Mouse (Mus musculus): ENCODE data around the gene Cpd.
A peak's percentile ranks its signal among the peaks of the same experiment; 100 is the strongest.

Cpd gene

DNA sequence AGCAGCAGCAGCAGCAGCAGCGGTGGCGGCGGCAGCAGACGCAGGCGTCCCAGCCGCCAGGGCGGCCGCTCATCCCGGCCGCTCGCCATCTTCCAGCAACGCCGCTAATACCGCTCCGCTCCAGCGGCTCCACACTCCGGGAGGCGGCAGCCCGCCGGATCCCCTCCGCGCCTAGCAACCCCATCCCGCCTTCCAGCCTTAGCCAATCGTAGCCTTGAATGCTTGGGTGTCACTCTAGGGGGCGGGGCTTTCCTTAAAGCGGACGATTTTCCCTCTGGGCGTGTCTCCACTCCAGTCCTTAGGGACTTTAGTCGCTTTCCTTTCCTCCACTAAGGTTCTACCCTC lies at the start of gene Cpd:
Gene Cpd, minus strand, starts transcription at position 141 of the 345 bp plus-strand sequence.
- peak; percentile 95 for DNase-seq (ENCODE audit: low read depth, low spot score)

DNA sequence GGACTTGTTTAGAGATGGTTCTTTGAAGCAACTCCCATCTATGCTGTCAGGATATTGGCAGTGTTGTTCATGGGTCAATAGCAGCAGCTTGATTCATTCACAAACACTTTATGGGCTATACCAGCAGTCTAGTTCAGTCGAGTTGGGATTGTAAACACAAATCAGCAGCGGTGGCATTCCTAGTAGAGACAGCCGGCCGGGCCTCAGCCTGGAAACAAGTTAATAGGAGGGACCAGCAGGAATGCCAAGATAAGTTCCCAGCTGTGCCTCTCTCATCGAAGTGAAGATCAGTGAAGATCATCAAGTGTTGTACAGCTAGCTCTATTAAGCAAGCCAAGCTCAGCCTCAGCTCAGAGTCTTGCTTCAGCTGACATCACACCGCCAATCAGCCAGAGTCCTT lies 49.5 kb upstream of the Cpd start:
- no peak for DNase-seq (ENCODE audit: low read depth, low spot score)

DNA sequence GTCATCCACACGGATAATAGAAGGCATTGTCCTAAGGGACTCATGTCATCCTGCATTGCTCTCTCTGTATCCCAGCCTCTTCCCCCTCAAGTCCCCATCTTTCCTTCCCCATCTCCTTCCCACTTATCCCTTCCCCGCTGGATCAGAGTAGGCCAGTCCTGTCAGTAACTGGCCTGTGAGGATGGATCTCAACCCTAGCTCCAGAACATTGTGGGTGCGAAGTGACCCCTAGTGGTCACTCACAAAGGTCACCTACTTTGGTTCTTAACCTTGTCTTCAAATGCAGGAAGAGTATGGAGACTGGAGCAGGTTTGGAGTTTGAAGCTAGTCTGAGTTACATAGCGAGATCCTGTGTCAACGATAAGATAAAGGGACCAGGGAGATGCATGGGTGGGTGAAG lies 47.4 kb upstream of the Cpd start:
- peak; percentile 27 for DNase-seq (ENCODE audit: low read depth, low spot score)

DNA sequence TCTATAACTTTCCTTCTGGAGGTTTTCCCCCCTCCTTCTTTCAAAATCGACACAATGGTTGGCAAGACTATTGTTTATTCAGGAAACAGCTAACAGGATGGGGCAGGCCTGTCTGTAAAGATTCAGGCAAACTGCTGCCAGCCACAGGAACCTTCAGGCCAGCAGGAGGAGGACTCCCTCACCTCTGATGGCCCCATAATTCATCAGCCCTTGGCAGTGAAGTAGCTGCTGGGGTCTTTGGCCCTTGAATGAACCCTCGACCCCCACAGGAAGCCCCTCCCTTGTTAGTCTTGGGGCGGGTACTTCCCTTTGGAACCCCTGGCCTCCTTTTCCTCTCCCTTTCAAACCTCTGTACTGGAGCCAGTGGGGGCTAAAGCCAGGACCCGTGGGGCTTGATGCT lies 46.8 kb upstream of the Cpd start:
- no peak for DNase-seq (ENCODE audit: low read depth, low spot score)

- DNase-seq (ENCODE audit: low read depth, low spot score), result no peak
These were observed 46.2 kb upstream of the Cpd start for GRCm38 (mm10) chr11:76892972-76893371.

DNA sequence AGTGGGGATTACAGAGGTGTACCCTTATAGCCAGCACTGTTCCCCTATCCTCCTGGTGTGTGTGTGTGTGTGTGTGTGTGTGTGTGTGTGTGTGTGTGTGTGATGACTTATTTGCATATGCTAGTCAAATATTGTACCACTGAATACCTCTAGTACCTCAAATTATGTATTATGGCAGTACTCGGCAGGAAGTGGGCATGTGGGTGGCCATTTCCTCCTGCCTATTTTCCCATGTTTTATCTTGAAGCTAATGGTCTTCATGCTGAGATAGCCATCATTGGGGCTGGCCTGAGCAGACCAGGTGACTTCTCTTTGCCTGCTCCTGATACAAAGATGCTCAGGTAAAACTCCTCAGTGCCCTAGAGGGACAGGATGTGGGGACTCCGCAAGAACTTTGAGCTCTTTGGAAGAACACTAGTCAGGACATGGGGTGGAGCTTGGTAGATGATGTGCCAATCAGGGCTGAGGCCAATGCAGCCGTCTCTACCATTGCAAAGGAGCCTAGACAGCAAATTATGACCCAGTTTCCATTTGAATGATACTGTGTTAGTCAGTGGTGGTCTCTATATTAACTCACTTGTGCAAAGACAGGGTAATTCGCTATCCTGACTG lies 45.0 kb upstream of the Cpd start:
- DNase-seq (ENCODE audit: low read depth, low spot score), result no peak

DNA sequence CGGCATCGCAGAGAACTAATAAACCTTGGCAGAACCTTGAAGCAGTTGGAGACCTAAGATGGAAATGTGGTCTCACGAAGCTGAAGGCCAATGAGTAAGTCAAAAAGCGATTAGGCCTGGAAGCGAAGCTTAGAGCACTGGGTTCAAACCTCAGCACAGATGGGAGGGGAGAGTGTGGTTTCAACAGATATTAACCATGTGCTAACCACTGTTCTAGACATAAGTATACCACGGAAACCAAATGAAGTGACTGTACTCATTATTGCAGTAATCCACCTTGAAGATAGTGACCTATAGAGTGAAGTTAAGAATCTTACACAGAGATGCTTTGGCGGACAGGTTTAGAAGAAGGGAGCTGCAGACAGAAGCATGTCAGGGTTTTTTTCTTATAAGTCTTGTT lies 44.4 kb upstream of the Cpd start:
- DNase-seq (ENCODE audit: low read depth, low spot score), result no peak

DNA sequence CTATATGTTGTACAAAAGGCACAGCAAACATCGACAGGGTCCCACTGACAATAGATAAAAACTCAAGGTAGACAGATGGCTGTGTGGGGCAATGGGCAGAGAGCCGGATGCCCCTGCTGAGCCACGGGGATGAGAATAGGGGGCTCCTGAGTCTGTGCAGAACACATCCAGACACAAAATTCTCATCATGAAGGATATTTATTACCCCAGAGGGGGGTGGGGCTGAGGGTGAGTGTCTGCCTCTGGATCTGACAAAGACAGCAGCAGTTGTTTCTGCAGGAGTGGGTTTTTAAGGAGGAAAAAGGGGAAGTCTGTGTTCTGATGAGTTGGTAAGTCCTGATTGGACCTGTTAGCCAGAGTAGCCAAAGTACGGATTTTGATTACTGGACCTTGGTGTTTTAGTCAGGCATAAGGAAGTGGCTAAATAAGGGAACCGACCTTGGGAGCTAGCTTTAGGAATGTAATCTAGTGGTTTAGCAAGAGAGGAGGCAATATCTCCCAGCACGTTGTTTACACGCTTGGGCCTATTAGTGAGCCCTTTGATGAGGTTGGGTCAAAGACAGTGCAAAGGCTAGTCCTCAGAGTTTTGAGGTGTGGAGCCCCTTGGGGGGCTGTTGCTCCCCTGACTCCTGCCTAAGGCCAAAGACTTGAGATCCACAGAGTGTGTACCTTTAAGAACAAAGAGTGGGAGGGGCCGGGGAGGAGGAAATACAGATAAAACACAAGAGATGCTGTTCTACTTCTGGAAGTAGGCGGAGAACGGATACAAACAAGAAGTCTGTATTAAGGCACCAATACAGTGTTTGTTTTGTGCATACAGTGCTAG lies 42.7 kb upstream of the Cpd start:
- DNase-seq (ENCODE audit: low read depth, low spot score), result peak; percentile 15

DNA sequence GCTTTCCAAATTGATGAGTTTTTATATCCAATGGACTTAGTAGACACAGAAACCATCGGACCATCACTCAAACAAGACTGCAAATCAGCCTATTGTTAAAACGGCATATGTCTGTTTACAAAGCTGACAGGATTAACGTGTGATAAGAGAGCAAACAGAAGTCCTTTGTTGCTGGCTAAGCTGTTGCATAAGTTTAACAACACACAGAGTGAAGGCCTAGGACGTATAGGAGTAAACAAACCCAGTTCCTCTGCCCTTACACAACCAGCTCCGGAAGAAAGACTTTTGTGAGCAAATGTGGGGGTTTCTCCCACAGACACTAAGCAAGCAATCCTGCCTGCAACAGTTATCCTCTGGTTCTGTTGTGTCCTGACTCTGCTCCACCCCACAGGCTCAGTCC lies 37.6 kb upstream of the Cpd start:
- no peak for DNase-seq (ENCODE audit: low read depth, low spot score)

DNA sequence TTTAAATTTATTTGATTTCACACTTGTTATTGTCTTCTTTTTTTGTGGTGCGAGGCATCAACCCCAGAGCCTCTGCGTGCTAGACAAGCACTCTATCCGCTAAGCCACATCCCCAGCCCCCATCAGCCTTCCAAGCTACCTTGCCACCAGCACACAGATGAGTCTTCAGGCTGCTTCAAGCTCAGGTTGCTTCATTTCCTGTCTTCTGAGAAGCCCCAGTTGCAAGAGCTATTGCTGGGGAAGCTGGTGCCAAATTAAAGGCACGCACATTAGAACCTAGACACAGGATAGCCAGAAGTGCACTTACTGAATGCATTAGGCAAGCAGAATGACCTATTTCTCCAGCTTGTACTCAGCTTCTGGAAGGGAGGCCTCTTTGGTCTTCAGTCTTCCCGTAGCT lies 33.0 kb upstream of the Cpd start:
- no peak for DNase-seq (ENCODE audit: low read depth, low spot score)

DNA sequence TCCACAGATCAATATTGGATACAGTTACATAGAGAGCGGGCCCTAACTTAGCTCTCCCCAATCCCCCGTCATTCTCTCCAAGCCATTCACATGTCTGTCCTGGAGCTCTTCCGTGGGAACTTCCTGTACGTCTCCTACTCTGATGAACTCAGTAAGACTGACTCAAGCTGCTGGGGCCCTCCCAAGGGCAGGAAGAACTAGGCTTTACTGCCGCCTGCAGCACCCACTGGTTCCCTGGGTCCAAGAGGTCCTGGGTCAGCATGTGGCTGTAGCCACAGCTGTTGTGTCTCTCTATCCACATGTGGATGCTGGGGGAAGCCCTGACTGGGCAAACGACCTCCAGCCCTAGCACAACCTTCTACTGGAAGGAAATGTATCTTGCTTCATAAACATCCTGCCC lies 27.9 kb upstream of the Cpd start:
- no peak for DNase-seq (ENCODE audit: low read depth, low spot score)

- DNase-seq (ENCODE audit: low read depth, low spot score), result no peak
These were observed 27.0 kb upstream of the Cpd start for GRCm38 (mm10) chr11:76873865-76874264.

DNA sequence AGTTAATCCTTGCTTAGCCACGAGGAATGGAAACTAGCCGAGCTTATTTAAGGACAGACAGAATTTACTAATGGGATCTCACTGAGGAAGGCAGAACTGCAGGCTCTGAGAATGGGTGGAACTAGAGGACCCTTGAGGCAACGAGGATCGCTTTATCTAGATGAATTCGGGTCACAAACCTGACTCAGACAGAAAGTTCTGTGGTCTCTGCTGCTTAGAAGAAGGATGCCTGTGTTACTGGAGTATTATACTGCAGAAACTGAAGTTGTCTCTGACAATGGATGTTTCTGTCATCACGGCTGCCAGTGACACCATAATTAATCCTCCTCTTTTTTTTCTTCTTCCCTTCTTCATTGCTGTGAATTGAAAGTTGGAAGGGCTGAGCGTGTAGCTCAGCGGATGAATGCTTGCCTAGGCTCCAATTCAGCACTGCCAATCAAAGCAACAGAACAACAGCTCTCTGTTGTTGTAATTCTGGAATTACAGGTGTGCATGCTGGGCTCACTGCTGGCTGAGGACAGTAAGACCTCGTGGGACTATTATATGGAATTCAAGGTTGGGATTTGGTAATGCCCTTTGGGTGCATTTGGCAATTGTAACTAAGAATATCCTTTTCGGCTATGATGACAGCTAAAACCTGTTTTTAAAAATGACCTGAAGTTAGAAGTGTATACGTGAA lies 25.9 kb upstream of the Cpd start:
- no peak for DNase-seq (ENCODE audit: low read depth, low spot score)

- DNase-seq (ENCODE audit: low read depth, low spot score), result no peak
These were observed 14.4 kb upstream of the Cpd start for GRCm38 (mm10) chr11:76861185-76861584.

DNA sequence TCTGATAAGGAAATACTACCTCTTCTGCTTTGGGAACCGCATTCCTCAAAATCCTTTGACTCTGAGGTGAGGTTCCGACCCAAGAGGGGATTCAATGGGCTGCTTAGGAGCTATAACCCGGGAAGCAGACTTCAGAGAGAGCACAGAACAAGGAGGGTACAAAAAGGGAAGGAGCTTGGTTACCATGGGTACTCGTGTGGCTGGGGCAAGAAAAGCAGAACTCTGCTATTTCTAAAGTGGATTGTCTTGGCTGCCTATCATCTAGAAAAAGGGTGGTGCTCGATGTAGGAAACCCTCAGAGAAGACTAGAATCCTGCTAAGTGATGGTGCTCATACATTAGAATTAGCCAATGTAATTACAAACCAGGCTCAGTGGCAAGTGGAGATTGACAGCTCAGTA lies 12.4 kb upstream of the Cpd start:
- DNase-seq (ENCODE audit: low read depth, low spot score), result no peak

DNA sequence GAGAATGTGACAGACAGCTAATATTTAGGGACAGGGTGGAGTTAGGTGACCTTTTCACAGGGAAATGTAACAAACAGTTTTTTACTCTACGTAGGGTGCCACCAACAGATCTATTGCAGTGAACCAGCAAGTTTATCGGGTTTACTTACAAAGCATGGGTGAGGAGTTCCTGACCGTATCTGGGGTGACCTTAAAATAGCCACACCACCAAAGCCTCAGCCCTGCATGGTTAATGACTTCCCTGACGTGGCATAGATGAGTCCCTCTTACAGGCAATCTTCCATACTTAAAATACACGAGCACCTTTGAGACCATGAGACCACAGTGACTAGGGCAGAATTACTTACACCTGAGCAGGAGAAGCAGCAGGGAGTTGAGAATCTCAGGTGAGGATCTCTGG lies 12.0 kb upstream of the Cpd start:
- DNase-seq (ENCODE audit: low read depth, low spot score), result no peak

DNA sequence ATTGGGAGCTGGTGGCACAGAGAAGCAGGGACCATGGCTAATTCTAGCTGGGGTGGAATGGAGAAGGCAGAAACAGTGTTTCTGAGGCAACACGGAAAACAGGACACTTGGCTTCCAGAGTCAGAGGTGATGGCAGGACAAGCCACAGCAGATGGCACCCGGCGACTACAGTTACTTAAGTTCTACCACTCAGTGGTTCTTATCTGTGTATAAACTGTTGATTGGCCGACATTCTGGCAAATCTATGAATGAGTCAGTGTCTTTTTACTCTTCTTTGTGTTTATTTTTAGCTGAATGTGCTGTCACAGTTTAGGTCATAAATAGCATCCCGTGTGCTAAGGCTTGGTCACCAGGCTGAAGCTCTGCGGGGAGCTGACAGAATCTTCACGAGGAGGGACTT lies 10.3 kb upstream of the Cpd start:
- no peak for DNase-seq (ENCODE audit: low read depth, low spot score)

GRCm38 (mm10) chr11:76856601-76857000 lies 9.8 kb upstream of the Cpd start:
- no peak for DNase-seq (ENCODE audit: low read depth, low spot score)

DNA sequence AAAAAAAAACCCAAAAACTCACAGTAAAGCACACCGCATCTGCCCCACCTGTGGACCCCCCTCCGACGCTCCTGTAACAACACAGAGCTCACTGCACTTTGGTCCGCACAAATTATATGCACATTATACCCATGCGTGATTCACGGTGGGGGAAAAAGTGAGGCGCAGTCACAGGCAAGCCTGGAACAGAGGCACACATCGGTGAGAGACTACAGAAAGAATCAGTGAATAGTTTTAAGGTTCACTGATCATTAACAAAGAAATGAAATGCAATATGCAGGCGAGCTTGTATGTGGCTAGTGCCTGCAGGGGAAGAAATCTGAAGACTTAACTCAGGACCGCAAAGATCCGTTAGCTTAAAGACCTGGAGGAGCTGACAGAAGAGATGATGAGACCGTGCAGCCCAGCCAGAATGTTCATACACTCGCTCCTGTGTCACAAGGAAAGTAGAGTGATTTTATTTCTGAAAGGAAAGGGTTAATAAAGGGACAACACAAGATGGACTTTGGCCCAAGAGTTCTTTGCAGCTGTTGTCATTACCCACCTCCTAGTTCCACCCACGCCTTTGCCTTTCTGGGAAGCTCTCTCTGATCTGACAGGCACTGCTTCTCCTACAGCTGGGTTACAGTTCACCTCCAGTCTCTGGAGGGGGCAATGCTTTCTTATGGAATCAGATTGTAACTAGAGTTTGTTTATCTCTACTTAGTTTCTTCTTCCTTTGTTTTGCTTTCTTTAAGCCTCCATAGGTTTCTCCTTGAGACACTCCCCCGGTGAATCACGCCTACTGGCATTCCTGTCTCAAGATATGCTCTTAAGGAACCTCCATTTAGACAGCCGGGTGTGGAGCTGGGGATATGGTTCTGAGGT lies 7.9 kb upstream of the Cpd start:
- DNase-seq (ENCODE audit: low read depth, low spot score), result no peak

DNA sequence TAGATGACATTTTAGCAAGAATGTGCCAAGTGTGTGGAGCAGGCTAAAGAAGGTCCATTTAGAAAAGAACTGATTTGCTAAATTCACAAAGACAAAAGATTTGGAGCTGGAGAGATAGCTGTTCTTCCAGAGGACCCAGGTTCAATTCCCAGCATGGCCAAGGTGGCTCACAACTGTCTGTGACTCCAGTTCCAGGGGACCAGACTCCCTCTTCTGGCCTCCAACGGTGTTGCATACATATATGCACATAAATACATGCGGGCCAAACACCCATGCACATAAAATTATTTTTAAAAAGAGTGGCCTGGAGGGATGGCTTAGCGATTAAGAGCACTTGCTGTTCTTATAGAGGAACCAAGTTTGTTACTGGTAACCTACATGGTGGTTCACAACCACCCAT lies 4.7 kb upstream of the Cpd start:
- DNase-seq (ENCODE audit: low read depth, low spot score), result no peak

GRCm38 (mm10) chr11:76849596-76849995 lies 2.8 kb upstream of the Cpd start:
- DNase-seq (ENCODE audit: low read depth, low spot score), result no peak

GRCm38 (mm10) chr11:76848081-76848480 lies 1.3 kb upstream of the Cpd start:
- no peak for DNase-seq (ENCODE audit: low read depth, low spot score)

Data from telencephalon, adult 2 months (tissue).